Mouse (Mus musculus): Measurements from ENCODE around the gene Trip10.

Gene Trip10

DNA sequence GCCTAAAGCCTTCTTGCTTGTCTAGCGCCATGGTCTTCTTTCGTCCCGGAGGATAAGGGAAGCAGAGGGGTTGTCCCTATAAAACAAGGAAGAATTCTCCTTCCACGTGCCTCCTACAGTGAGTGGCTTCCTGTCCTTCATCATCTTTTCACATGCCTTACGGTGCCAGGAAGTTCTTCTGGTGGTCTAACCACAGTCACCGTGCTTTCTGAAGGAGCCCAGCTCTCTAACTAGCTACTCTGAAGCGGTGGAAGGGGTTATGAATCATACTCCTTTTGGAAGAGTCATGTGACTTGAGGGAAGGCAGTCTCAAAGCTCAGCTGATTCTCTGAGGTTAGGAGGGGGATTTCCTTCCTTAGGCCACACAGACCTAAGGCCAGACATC is 41.4 kb downstream of the Trip10 start:
- no peak for DNase-seq (ENCODE audit: low spot score in 2 of 2)

DNA sequence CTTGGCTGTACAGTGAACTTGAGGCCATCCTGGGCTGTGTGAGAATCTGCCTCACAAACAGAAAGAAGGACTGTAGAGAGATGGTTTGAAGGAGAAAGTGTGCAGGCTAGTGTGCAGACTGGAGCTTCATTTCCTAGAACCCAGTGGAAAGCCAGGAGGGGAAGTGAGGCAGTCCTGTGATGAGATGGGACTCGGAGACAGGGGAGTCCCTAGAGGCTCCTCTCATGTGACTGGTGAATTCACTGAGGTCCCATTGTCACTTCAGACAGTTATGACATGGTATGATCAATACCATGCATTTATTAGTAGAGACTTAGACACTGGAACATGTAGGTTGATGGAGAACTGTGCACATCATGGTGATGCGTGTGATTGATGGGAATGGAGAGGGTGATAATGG is 43.0 kb downstream of the Trip10 start:
- no peak for DNase-seq (ENCODE audit: low spot score in 2 of 2)

DNA sequence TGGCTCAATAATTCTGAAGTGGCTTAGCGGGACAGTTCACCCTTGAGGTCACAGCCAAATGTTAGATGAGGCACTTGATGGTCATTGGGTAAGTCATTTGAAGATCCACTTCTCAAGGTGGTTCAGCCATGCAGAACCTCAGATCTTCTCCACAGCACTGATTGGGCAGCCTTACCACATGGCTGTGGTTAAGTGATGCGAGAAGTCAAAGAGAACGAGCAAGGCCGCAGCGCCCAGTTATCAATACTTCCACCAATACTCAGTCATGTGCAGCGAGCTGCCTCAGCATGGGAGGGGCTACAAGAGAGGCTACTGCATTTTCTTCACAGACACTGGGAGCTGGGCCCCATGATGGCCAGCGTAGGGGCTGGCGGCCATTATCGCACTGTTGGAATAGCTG is 43.7 kb downstream of the Trip10 start:
- no peak for DNase-seq (ENCODE audit: low spot score in 2 of 2)

DNA sequence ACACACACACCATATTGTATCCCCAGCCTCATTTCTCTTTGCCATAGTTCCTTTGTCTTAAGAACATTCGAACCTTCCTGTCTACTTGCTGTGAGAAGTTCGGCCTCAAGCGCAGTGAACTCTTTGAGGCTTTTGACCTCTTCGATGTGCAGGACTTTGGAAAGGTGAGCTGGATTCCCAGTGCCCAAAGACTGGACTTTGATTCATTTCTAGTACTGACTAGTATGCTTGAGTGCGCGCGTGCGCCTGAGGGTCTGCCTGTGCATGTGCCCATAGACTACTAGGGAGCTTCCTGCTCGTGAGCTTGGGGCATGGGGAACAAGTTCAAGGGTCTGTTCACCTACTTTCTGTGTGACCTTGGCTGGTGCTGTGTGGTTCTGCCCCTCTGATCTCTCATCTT is 46.7 kb downstream of the Trip10 start:
- DNase-seq (ENCODE audit: low spot score in 2 of 2), result no peak

DNA sequence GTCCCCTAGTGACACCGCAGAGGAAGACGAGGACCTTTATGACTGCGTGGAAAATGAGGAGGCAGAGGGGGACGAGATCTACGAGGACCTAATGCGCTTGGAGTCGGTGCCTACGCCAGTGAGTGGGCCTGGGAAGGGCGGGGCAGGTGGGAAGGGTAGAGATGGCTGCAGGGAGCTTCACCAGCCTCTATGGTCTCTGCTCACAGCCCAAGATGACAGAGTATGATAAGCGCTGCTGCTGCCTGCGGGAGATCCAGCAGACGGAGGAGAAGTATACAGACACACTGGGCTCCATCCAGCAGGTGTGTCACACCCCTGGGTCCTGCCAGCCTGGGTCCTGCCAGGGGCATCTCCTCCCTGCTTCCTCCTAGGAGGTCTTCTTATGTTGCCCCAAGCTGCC is 47.8 kb downstream of the Trip10 start:
- no peak for DNase-seq (ENCODE audit: low spot score in 2 of 2)

DNA sequence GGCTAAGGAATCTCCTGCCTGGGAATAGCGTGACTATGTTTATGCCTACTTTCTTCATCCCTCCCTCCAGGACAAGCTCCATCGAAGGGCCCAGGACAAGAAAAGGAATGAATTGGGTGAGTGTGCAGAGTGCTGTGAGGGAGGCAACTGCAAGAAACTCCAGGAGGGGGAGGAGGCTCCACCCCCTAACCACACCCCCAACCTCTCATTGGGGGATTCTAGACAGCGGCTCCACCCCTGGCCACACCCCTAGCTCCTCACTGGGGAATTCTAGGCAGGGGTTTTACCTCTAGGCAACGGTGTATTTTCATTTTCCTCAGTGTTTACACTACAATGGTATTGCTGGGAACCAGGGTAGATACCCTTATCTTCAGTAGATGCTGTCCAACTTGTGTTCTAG is 56.3 kb downstream of the Trip10 start:
- no peak for DNase-seq (ENCODE audit: low spot score in 2 of 2)

DNA sequence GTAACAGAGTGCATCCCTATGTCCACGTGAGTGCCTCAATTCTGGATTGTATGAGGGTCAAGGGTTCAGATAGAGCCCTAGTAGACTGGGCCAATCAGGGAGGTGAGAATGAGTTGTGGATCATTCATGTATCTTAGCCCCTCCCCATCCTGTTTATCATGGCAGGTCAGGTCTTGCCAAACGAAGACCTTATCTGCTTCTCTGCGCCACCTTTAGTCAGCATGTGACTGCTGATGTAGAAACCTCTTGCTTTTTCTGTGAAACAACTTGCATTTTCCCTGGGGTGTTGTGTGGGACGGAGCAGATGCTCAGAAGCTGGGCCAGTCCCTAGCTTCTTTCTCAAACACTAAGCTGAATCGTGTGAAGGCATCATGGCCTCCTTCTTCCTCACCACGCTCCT is 57.8 kb downstream of the Trip10 start:
- no peak for DNase-seq (ENCODE audit: low spot score in 2 of 2)

DNA sequence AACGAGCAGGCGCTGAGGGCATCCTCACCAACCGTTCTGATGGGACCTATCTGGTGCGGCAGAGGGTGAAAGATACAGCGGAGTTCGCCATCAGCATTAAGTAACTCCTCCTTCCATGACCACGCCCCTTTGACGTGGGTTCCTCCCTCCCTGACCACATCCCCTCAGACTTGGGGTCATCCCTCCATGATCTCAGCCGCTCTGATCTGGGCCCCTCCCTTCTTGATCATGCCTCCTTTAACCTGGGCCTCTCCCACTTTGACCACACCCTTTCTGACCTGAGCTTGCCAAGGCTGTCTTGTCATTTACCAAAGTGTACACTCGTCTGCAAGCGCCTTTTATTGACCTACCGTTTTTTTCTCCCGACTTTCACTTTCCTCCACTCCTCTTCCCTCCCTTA is 62.5 kb downstream of the Trip10 start:
- DNase-seq (ENCODE audit: low spot score in 2 of 2), result no peak

Measured in urinary bladder, postnatal 4 days (tissue).